Mouse (Mus musculus): ENCODE measurements at regions not wholly inside any gene's neighbourhood (a gene's known extent, or its start where the extent isn't known, plus 50 kb on each side); places are given as distances from the start of the nearest gene placed in this dataset.

GRCm38 (mm10) chr3:109270783-109271182, 69.7 kb upstream of the Vav3 start:
- H3K4me2 ChIP-seq (ENCODE audit: low read depth), result no peak overlapping the region
- H3K79me2 ChIP-seq (ENCODE audit: control insufficient read depth, insufficient read depth), result no peaks in the 10 kb centered on the region
- TF ChIP-seq CEBPB (IDR thresholded peaks at IDR 0.05; ENCODE audit: insufficient read depth, poor library complexity, severe bottlenecking), result no peak
- TF ChIP-seq E2F4 (IDR thresholded peaks at IDR 0.05; ENCODE audit: insufficient read depth), result no peak
- no peak for TF ChIP-seq REST (IDR thresholded peaks at IDR 0.05; ENCODE audit: insufficient read depth, insufficient read length)
- no peak for TF ChIP-seq MAX (IDR thresholded peaks at IDR 0.05; ENCODE audit: low read depth)
- no peak for TF ChIP-seq POLR2AphosphoS2 (IDR thresholded peaks at IDR 0.05; ENCODE audit: insufficient read length, low read depth)
- no peak for TF ChIP-seq USF1 (IDR thresholded peaks at IDR 0.05; ENCODE audit: low read depth)
- no peak for TF ChIP-seq POLR2A (IDR thresholded peaks at IDR 0.05; ENCODE audit: insufficient read length, low read depth)
- H3ac ChIP-seq (ENCODE audit: control insufficient read depth, insufficient read length), result no peak overlapping the region
- H3K4me3 ChIP-seq, result no peak overlapping the region
- H3K36me3 ChIP-seq (ENCODE audit: control insufficient read depth, insufficient read depth), result no peaks in the 10 kb centered on the region
- H3K27me3 ChIP-seq (ENCODE audit: control insufficient read depth, insufficient read depth, insufficient read length), result no peaks in the 10 kb centered on the region

GRCm38 (mm10) chr3:109273074-109273801, 67.2 kb upstream of the Vav3 start:
- Histone ChIP-seq H3ac (ENCODE audit: control insufficient read depth, insufficient read length) (no peak overlapping the region), H3K4me3 (no peak overlapping the region), H3K4me2 (ENCODE audit: low read depth) (peak overlapping the region; percentile 52), H3K27me3 (ENCODE audit: control insufficient read depth, insufficient read depth, insufficient read length) (no peaks in the 10 kb centered on the region), H3K36me3 (ENCODE audit: control insufficient read depth, insufficient read depth) (no peaks in the 10 kb centered on the region), H3K79me2 (ENCODE audit: control insufficient read depth, insufficient read depth) (no peaks in the 10 kb centered on the region)
- TF ChIP-seq MYOD1 (IDR thresholded peaks at IDR 0.05; ENCODE audit: control insufficient read depth in 1 of 3, insufficient read length in 2 of 3, low read depth in 2 of 3), result peak; percentile 41 to 96 (median 90)
- no peak for TF ChIP-seq MAX (IDR thresholded peaks at IDR 0.05; ENCODE audit: low read depth)
- TF ChIP-seq TCF3 (IDR thresholded peaks at IDR 0.05; ENCODE audit: insufficient read length, low read depth), result peak; percentile 72
- TF ChIP-seq SRF (IDR thresholded peaks at IDR 0.05; ENCODE audit: control insufficient read depth, insufficient read length, low read depth), result no peak
- peak in 2 of 3 experiments; percentile 68 to 85 for TF ChIP-seq MYOG (IDR thresholded peaks at IDR 0.05; ENCODE audit: control insufficient read depth in 1 of 3, insufficient read depth in 1 of 3, insufficient read length in 2 of 3, low read depth in 2 of 3)
- TF ChIP-seq CEBPB (IDR thresholded peaks at IDR 0.05; ENCODE audit: insufficient read depth, poor library complexity, severe bottlenecking), result 0 out of 2 replicates have a peak, but pooled peaks have one; percentile 13
- peak; percentile 95 for TF ChIP-seq TCF12 (IDR thresholded peaks at IDR 0.05; ENCODE audit: insufficient read depth, poor library complexity, severe bottlenecking)

- Histone ChIP-seq H3K4me2 (ENCODE audit: low read depth) (peak overlapping the region; percentile 52), H3K27me3 (ENCODE audit: control insufficient read depth, insufficient read depth, insufficient read length) (no peaks in the 10 kb centered on the region), H3K79me2 (ENCODE audit: control insufficient read depth, insufficient read depth) (no peaks in the 10 kb centered on the region), H3ac (ENCODE audit: control insufficient read depth, insufficient read length) (no peak overlapping the region), H3K4me3 (no peak overlapping the region), H3K36me3 (ENCODE audit: control insufficient read depth, insufficient read depth) (no peaks in the 10 kb centered on the region)
- TF ChIP-seq POLR2AphosphoS2 (IDR thresholded peaks at IDR 0.05; ENCODE audit: insufficient read length, low read depth), result no peak
- TF ChIP-seq MAX (IDR thresholded peaks at IDR 0.05; ENCODE audit: low read depth), result no peak
- no peak for TF ChIP-seq USF1 (IDR thresholded peaks at IDR 0.05; ENCODE audit: low read depth)
- no peak for TF ChIP-seq MYOD1 (IDR thresholded peaks at IDR 0.05; ENCODE audit: control insufficient read depth in 1 of 3, insufficient read length in 2 of 3, low read depth in 2 of 3)
- no peak for TF ChIP-seq SRF (IDR thresholded peaks at IDR 0.05; ENCODE audit: control insufficient read depth, insufficient read length, low read depth)
- no peak for TF ChIP-seq REST (IDR thresholded peaks at IDR 0.05; ENCODE audit: insufficient read depth, insufficient read length)
- TF ChIP-seq E2F4 (IDR thresholded peaks at IDR 0.05; ENCODE audit: insufficient read depth), result no peak
- no peak for TF ChIP-seq POLR2A (IDR thresholded peaks at IDR 0.05; ENCODE audit: insufficient read length, low read depth)
- TF ChIP-seq TCF3 (IDR thresholded peaks at IDR 0.05; ENCODE audit: insufficient read length, low read depth), result no peak
- no peak for TF ChIP-seq CEBPB (IDR thresholded peaks at IDR 0.05; ENCODE audit: insufficient read depth, poor library complexity, severe bottlenecking)
- TF ChIP-seq TCF12 (IDR thresholded peaks at IDR 0.05; ENCODE audit: insufficient read depth, poor library complexity, severe bottlenecking), result no peak
- TF ChIP-seq MYOG (IDR thresholded peaks at IDR 0.05; ENCODE audit: control insufficient read depth in 1 of 3, insufficient read depth in 1 of 3, insufficient read length in 2 of 3, low read depth in 2 of 3), result no peak
Measured at GRCm38 (mm10) chr3:109273802-109274155, 66.7 kb upstream of the Vav3 start.

DNA sequence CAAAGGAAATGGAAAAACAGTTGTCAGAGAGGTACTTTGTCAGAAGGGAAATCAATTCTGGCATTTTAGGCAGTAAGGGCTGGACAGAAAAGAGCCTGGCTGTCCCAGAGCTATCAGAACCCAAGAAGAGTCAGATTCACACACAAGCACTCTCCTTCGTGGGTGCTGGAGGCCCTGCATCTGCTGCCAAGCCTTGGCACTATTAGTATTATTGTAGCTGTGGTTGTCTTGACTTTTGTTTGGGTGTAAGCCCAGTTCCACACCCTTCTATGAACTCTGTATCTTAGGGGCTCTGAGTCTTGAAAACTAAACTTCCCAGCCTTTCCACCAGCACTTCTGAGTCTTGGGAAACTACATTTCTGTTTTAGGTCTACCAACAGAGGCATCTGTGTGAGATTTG, 61.4 kb upstream of the Vav3 start:
- H3K4me2 ChIP-seq (ENCODE audit: low read depth), result peak overlapping the region; percentile 38
- TF ChIP-seq SRF (IDR thresholded peaks at IDR 0.05; ENCODE audit: control insufficient read depth, insufficient read length, low read depth), result no peak
- TF ChIP-seq CEBPB (IDR thresholded peaks at IDR 0.05; ENCODE audit: insufficient read depth, poor library complexity, severe bottlenecking), result no peak
- TF ChIP-seq TCF12 (IDR thresholded peaks at IDR 0.05; ENCODE audit: insufficient read depth, poor library complexity, severe bottlenecking), result no peak
- TF ChIP-seq MAX (IDR thresholded peaks at IDR 0.05; ENCODE audit: low read depth), result no peak
- H3K36me3 ChIP-seq (ENCODE audit: control insufficient read depth, insufficient read depth), result no peaks in the 10 kb centered on the region
- H3K27me3 ChIP-seq (ENCODE audit: control insufficient read depth, insufficient read depth, insufficient read length), result no peaks in the 10 kb centered on the region
- H3K4me3 ChIP-seq, result no peak overlapping the region
- H3K79me2 ChIP-seq (ENCODE audit: control insufficient read depth, insufficient read depth), result no peaks in the 10 kb centered on the region
- H3ac ChIP-seq (ENCODE audit: control insufficient read depth, insufficient read length), result no peak overlapping the region

GRCm38 (mm10) chr3:109286590-109286989, 53.9 kb upstream of the Vav3 start:
- H3K27me3 ChIP-seq (ENCODE audit: control insufficient read depth, insufficient read depth, insufficient read length), result no peaks in the 10 kb centered on the region
- TF ChIP-seq REST (IDR thresholded peaks at IDR 0.05; ENCODE audit: insufficient read depth, insufficient read length) (no peak), POLR2A (IDR thresholded peaks at IDR 0.05; ENCODE audit: insufficient read length, low read depth) (no peak), USF1 (IDR thresholded peaks at IDR 0.05; ENCODE audit: low read depth) (peak; percentile 62), CEBPB (IDR thresholded peaks at IDR 0.05; ENCODE audit: insufficient read depth, poor library complexity, severe bottlenecking) (no peak), MAX (IDR thresholded peaks at IDR 0.05; ENCODE audit: low read depth) (peak; percentile 26), TCF12 (IDR thresholded peaks at IDR 0.05; ENCODE audit: insufficient read depth, poor library complexity, severe bottlenecking) (peak; percentile 83), E2F4 (IDR thresholded peaks at IDR 0.05; ENCODE audit: insufficient read depth) (no peak), MYOD1 (IDR thresholded peaks at IDR 0.05; ENCODE audit: control insufficient read depth in 1 of 3, insufficient read length in 2 of 3, low read depth in 2 of 3) (peak; percentile 39 to 95 (median 93)), TCF3 (IDR thresholded peaks at IDR 0.05; ENCODE audit: insufficient read length, low read depth) (peak; percentile 59), MYOG (IDR thresholded peaks at IDR 0.05; ENCODE audit: control insufficient read depth in 1 of 3, insufficient read depth in 1 of 3, insufficient read length in 2 of 3, low read depth in 2 of 3) (peak; percentile 68 to 92 (median 91)), SRF (IDR thresholded peaks at IDR 0.05; ENCODE audit: control insufficient read depth, insufficient read length, low read depth) (no peak)
- H3K79me2 ChIP-seq (ENCODE audit: control insufficient read depth, insufficient read depth), result no peaks in the 10 kb centered on the region
- no peak overlapping the region for H3K4me3 ChIP-seq
- H3K4me2 ChIP-seq (ENCODE audit: low read depth), result peak overlapping the region; percentile 77
- H3ac ChIP-seq (ENCODE audit: control insufficient read depth, insufficient read length), result no peak overlapping the region
- H3K36me3 ChIP-seq (ENCODE audit: control insufficient read depth, insufficient read depth), result no peaks in the 10 kb centered on the region

Measured in myocyte (in vitro differentiated cells).